Mouse (Mus musculus) megakaryocyte-erythroid progenitor cell, adult 5-6 weeks (primary cell): ENCODE results near the gene Tdgf1. TPM values are rescaled to one million over a fixed set of nuclear protein-coding genes. Genes with fewer than 3 reads are reported as not detected.
A peak's percentile ranks its signal among the peaks of the same experiment; 100 is the strongest.

Experiments used
- ATAC-seq: replicated peaks from 2 replicates; pipeline ENCODE4 v1.8.0; 2016; ENCODE audit warnings: mild to moderate bottlenecking, inconsistent platforms; ENCODE audit not compliant: severe bottlenecking, poor library complexity, low FRiP score, low TSS enrichment
- total RNA-seq, 2 experiments: library from RNA; stranded (forward) in 1 of 2; stranded (reverse) in 1 of 2; fragments of 200-1000, 215-1000 nt in 1 of 2; fragments of >200 nt in 1 of 2; fragmentation: Nextera tagmentation in 1 of 2; gene quantifications; 2 replicates each; pipeline ENCODE4 v1.2.3; 2014 to 2017

Gene Tdgf1
- total RNA-seq (2014; fragmentation: Nextera tagmentation) (not detected in 2 replicates), total RNA-seq (2017) (not detected in 2 replicates)

DNA sequence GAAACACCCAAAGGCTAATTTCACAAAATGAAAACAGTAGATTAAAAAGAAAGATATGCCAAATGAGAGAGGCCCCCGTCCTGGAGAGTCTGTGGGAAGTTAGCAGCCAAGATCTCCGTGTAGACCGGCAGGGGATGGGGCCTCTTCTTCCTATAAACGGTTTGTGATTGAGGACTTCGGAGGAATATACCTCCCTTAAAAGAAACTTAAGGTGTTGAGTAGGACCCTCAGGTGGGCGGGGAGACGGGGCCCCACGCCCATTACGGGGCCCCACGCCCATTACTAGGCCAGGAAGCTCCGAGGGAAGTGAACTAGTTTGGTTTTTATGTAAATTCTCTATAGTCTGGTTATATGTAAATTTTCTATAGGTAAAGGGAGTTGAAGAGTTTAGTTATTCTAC lies at the start of gene Tdgf1:
Gene Tdgf1 (minus strand): TSS at position 233 of the 400 bp plus-strand sequence.
- ATAC-seq, result no peak

- peak; percentile 86 for ATAC-seq
Measured at GRCm38 (mm10) chr9:110994716-110995172, 48.8 kb upstream of the Tdgf1 start.

GRCm38 (mm10) chr9:110993281-110993709 lies 47.3 kb upstream of the Tdgf1 start:
- ATAC-seq, result no peak

DNA sequence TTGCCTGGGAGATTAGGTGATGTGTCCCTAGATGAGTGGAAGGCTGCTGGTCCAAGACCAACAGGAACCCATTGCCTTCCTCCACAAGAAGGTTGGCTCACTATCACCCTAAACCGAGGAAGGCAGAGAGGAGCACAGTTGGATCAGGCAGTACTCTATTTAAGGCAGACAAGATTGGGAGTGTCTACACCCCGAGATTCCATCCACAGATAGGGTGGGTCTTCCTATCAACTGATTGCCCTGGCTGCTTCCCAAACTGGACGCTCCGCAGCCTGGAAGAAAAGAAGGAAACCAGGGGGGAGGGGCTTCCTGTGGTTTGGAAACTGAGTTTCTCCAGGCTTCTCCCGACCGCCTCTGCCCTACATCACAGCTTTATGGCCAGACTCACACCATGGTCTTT lies 44.2 kb upstream of the Tdgf1 start, which contains the start of gene Rtp3:
Gene Rtp3 (minus strand): TSS at position 380 of the 400 bp plus-strand sequence.
- no peak for ATAC-seq

- no peak for ATAC-seq
Measured at GRCm38 (mm10) chr9:110989543-110989942, 43.6 kb upstream of the Tdgf1 start.

GRCm38 (mm10) chr9:110989141-110989540 lies 43.2 kb upstream of the Tdgf1 start:
- ATAC-seq, result no peak

DNA sequence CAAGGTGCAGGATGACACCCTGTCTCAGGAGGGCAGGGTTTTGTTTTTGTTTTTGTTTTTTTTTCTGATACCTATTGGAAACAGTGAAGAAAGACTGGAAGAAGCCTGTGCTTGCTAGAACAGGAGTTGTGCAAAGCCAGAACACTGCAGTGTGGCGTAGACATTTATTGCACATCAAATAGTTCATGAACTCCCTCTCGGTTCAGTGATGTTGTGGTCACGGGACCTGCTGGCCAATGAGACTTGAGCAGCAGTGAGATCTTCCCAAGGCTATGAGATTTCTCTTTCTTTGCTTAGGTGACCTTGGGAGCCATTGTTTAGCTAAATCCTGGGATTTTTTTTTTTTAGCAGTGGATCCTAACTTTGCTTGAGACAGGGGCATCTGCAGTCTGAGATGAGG lies 42.1 kb upstream of the Tdgf1 start:
- ATAC-seq, result no peak

DNA sequence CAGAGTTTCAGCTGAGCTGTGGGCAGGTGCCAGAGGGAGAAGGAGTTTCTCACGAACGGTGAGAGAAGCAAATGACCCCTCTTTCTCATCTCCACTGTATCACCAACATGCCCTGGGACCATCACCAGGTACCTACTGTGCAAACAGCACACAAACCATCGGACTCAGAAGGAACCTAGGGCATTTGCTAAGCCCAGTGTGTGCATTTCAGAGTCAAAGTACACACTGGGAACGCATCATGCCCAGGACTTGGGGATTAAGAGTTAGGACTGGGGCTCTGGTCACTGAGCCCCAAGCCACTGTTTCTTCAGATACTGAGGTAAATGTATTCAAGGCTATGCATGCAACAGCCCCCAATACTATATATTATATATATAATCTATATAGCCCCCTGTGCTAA lies 41.4 kb upstream of the Tdgf1 start:
- no peak for ATAC-seq

- no peak for ATAC-seq
Measured at GRCm38 (mm10) chr9:110985951-110986350, 40.0 kb upstream of the Tdgf1 start.

GRCm38 (mm10) chr9:110985541-110985940 lies 39.6 kb upstream of the Tdgf1 start:
- no peak for ATAC-seq

DNA sequence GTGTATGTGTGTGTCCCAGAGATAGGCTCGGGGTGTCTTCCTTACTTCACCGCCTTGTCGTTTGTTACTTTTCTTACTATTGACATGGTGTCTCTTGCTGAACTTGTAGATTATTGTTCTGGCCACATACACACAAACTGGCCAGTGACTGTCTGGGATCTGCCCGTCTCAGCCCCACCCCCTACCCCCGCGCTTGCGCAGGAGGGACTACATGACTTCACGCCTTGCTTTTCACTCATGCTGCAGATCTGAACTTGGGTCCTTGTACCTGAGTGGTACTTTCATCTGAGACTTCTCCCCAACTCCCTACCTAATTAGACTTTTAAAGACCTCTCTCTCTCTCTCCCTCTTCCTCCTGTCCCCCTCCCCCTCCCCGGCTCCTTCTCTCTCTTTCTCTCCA lies 38.1 kb upstream of the Tdgf1 start:
- no peak for ATAC-seq

DNA sequence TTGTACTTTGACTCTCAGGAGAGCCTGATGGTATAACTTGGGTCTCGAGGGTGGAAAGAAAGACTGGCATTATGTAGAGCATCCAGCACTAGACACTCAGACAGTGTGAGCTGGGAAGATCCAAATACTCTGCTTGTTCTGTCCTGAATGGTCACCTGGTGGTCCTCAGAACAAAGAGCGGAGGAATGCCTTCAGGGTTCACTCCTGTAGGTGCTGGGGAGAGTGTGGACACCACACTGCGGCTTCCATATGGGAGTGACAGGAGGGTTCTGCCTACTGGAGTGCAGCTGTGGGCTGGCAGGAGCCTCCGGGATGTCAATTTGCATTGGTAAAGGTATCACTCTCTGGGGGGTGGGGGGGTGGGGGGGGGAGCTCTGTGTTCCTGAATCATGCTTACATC lies 36.4 kb upstream of the Tdgf1 start:
- no peak for ATAC-seq

GRCm38 (mm10) chr9:110979411-110979810 lies 33.5 kb upstream of the Tdgf1 start:
- no peak for ATAC-seq

DNA sequence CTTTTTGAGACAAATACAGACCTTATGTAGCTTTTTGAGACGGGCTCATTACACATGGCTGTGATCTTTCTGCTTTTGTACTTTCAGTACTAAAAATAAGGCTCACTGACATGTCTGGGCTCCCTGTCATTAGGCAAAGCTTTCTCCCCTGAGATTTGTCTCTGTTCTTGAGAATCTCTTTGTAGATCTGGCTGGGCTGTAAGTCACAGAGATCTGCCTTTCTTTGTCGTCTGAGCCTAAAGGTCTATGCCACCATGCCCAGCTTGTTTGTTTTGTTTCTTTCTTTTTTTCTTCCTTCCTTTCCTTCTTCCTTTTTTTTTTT lies 19.9 kb upstream of the Tdgf1 start:
- no peak for ATAC-seq

GRCm38 (mm10) chr9:110965062-110965909 lies 19.3 kb upstream of the Tdgf1 start:
- no peak for ATAC-seq

- no peak for ATAC-seq
Measured at GRCm38 (mm10) chr9:110963566-110964115, 17.7 kb upstream of the Tdgf1 start.

- no peak for ATAC-seq
Measured at GRCm38 (mm10) chr9:110961386-110961785, 15.4 kb upstream of the Tdgf1 start.

DNA sequence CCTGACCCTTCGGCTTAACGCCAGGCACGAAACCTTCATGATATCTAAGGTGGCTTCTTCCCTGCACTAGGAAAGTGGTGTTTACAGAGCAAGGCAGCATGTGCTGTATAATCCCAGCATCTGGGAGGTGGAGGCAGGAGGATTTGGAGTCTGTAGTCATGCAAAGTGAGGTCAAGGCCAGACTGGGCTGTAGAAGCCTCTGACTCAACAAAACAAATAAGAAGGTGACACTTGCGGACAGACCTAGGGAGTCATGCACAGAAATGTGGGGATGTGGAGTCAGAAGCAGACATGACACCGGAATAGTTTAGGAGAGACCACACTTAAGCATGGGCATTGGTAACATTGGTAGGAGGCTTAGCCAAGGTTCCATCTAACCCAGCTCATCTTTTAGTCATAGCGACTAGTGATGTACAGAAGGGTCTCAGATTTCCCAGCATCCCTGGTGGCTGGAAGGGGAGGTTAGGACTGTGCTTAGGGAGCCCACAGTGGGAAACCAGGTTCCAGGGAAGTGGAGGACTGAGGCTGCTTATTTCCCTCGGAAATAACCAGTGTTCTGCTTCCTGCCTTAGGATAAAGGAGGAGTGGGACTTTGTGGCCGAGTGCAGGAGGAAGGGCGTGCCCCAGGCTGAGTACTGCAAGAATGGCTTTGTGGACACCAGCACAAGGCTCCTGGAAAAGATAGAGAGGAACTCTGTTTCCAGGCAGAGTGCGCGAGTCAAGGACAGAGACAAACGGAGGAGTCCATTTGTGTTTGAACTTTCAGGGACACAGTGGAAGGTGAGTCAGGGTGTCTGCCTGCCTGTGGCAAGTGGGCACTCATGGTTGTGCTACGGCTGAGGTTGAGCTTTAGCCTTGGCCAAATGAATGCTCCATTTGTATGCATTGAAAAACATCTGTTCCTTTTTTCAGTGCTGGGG lies 14.5 kb upstream of the Tdgf1 start:
- peak; percentile 37; the same call in 1 of the 2 replicates for ATAC-seq

DNA sequence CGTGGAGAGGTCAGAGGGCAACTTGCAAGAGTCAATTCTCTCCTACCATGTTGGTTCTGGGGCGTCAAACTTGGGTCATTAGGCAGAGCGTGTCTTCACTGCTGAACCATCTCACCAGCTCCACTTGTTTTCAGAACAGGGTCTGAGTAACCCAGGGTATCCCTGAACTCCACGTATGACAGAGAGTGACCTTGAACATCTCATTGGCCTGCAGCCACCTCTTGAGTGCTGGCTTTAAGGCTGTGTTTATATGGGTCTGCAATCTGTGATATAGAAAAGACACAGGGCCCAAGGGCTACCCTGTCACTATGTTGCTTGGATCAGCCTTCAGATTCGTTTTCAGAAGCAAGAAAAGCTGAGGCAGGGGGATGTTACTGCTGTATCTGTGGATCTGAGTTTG lies 13.7 kb upstream of the Tdgf1 start:
- ATAC-seq, result no peak

GRCm38 (mm10) chr9:110955962-110956361 lies 10.0 kb upstream of the Tdgf1 start:
- no peak for ATAC-seq
